Mouse (Mus musculus): ENCODE measurements around the gene Rerg.

Gene Rerg

GRCm38 (mm10) chr6:137126224-137126623 lies 44.1 kb downstream of the Rerg start:
- peak; percentile 30 to 64 for DNase-seq

DNA sequence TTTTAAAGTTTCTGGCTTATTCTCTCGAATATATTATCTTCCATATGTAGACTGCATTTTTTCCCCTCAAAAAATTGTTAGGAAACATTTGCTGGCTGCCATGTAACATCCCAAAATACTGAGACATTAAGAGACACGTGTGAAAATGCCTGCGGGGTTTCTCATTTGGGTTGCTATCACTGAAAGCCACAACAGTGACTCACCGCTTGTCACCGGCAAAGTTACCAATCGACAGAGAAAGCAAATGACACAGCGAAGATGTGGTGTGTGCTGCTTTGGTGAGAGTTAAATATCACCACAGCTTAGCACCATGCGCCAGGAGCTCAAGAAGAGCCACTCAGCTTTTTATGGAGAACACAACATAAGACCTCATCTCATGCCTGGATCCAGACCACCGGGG lies 44.9 kb downstream of the Rerg start:
- no peak for DNase-seq

DNA sequence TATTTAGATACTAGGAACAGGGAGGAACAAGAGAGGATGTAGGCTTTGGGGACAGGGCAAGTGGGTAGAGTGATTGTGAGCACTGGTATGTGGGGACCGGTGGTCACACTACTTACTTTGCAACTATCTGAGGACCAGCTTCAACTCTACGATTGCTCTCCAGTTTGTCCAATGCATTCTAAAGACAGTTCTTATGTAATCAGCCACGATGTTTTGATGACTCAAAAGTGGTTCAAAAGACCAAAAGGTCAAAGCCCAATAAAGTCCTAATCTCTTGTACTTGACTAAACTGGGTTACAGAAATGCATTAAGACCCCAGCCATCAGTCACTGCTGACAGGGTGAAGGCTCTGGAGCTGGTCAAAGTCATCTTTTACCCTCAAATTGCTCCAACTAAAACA lies 45.3 kb downstream of the Rerg start:
- no peak for DNase-seq

- DNase-seq = no peak
These were observed 53.3 kb downstream of the Rerg start for GRCm38 (mm10) chr6:137116849-137117473.

- DNase-seq = no peak
These were observed 55.4 kb downstream of the Rerg start for GRCm38 (mm10) chr6:137114859-137115258.

DNA sequence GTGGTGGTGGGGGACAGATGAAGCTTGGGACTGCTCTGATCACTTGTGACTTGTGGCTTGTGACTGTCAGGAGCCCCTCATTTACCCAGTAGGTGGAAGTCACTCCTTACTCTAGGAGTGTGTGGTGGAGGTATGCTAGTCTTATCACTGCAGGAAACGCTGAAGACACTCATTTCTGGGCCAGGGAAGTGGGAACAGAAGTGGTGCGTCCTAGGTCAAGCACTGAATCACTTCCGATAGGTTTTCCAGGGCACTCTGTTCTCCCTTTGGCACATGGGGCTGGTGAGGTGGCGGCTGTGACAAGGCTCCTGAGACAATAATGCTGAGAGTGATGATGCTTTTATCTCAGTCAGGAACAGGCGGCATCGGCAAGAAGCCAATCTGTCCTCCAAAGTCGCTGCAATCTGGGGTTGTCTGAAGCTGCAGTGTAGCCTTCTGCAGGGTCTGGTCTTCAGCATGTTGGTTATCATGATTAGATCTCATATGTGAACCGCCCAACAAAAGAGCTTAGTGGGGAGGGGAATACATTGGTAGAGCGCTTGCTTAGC lies 59.0 kb downstream of the Rerg start:
- no peak for DNase-seq

- peak in 1 of 2 experiments; percentile 25 for DNase-seq
These were observed 59.5 kb downstream of the Rerg start for GRCm38 (mm10) chr6:137110778-137111174.

DNA sequence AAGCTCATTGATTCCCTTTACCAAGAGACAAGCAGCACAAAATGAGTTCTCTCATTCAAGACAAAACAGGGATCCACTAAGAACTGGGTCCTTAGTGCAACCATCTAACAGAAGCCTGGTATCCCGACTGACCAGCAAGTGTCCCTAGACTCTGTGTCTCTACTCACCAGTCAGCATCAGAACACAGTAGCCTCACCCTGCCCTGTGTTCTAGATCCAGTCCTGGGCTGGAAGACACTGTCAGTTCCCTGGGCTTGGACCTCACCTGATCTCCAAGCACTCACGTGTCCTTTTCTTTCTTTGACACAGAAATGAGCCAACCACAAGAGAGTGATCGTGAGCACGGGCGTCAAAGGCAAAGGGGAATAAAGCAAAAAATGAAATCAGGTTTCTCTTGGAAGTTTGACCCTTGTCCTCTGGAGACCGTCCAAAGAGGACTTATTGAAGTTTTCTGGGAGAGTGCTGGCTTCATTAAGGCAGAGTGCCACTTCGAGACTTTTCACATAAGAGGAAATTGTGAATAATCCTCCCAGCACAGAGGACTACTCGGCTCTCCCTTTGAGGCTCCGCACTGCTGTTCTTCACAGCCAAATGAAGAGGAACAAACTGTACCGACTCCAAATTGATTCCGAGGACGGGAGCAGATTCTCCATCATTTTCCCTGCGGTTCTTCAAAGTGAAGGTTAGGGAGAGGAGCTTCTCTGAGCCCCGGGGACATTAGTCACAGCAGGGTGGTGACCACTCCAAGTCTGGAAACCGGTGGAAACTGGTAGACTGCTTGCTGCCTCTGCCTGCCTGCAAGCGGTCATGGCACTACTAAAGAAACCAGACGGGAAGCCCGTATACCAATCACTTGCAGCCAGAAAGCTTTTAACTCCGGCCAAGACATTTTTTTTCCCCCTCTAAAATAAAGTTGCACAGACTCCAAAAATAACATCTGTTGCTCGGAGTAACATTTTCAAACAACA lies 60.2 kb downstream of the Rerg start:
- peak; percentile 50 to 68 for DNase-seq

GRCm38 (mm10) chr6:137105285-137105684 lies 65.0 kb downstream of the Rerg start:
- no peak for DNase-seq

DNA sequence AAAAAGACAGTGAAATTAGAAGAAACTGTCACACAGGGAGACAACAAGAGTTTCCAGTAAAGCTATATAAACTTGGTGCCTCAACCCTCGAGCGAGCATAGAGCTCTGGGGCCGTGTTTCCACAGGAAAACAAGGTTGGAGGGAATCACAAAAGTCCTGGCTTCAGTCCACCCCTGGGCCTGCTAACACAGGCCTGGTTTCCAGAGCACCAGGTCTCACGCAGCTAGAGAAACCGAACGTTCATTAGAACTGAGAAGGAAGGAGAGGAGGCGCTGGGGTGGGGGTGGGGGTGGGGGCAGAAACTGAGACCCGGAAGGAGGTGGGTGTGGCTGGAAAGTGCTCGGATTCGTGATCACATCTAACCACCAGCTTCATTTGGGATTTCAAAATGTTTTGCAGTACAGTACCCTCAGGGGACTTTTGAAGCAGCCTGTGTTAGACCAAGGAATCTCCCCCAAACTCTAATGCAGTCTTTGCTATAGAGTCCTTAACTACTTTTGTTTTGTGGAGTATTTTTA lies 67.6 kb downstream of the Rerg start:
- peak in 1 of 2 experiments; percentile 5 for DNase-seq

DNA sequence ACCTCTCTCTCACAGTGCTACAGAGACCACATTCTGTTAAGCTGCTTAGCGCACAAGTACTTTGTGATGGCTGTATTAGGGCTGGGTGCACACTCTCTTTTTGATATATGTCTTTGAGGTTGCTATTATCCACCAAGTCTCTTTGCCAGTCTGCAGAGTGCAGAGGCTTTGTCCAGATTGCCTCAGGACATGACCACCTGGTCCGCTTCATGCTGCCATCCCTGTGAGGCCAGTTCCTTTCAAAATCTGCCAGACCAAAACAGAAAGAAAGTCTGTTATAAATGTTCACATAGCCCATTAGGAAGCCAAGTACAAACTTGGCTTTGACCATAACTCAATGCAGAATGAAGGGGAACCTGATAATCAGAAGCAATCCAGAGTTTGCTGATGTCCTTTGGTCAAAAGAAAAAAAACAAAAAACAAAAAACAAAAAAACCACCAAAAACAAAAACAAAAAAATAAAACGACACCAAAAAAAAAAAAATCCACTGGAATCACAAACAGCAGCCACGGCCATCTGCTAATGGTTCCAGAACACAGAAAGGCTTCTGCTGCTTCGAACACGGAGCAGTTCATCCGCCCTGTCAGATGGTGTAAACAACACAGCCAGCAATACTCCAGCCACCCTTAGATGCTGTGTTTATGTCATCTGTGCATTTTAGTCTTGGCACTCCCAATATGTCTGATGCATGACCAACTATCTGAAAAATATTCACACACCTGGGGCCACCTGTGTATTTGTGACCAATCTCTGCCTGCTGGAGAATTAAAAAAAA lies 68.2 kb downstream of the Rerg start:
- peak in 1 of 2 experiments; percentile 3 for DNase-seq

- DNase-seq = peak in 1 of 2 experiments; percentile 4
These were observed 70.0 kb downstream of the Rerg start for GRCm38 (mm10) chr6:137100259-137100658.

DNA sequence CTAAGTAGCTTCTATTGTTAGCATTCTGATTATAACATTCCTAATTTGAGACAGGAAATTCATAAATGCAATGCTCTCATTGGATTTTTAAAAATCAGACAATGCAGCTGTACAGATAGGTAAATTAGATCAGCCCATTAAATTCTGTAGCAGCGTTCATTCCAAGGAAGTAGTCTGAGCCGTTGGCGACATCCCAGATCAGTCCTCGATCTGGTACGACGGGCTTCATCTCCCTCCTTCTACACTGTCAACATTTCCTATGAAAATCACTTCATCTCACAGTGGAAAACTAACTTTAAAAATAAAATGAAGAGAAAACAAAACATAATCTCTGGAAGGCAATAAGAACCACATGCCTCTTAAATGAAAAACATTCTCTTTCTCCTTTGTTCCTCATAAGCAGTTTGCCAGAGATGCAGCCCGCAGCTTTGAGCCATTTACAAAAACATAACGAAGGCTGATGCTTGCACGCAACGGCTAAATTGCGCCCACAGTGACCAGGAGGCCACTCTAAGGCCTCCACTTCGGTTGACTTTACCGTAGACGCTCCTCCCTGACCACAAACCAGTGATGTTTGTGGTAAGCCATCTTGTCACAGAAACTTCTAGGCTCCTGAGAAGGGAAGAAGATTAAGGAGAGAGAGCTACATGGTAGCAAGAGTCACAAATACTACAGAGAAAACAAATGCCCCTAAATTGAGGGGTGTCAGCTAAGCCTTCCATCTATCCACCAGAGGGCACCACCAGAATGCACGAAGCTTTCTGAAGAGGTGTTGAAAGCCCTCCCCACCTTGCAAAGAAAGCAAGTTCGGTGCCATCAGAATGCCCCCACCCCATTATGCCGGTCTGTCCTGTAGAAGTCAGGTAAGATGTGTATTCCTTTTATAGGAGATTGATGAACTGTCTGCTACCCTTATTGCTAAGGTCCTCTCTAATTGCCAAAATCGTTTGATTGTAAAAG lies 71.8 kb downstream of the Rerg start:
- peak in 1 of 2 experiments; percentile 56 for DNase-seq

DNA sequence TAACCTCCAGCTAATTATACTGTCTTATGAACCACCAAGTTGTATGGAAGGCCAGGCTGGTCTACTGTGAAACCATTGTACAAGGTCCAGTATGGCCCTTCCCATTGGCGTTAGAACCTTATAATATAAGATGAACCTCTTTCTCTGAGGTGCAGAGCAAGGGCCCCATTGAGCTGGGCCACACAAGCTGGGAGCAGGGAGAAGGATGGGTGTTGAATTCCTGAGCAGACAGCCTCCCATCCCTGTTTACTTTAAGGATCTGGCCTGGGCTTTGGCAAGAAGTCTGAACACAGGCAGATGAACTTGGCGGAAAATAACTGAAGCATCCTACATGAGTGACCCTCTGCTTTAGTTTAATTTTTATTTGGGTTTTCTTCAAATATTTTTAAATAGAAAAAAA lies 75.8 kb downstream of the Rerg start:
- no peak for DNase-seq

DNA sequence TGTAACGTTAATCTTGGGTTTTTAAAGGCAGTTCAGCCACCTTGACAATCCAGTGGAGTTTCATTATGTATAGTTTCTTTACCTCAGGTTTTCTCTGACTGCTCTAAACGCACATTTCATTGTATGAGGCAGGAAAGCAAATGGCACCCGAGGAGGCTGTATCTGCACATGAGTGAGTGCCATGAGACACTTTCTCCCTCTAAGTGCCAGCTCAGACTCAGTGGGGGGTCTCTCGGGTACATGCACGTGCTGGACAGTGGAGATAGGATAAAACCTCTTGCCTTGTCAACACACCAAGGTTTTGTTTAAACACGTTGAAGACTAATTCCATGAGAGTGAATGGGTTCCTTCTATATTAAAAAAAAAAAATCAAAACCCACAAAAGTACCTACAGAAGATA lies 81.8 kb downstream of the Rerg start:
- no peak for DNase-seq

DNA sequence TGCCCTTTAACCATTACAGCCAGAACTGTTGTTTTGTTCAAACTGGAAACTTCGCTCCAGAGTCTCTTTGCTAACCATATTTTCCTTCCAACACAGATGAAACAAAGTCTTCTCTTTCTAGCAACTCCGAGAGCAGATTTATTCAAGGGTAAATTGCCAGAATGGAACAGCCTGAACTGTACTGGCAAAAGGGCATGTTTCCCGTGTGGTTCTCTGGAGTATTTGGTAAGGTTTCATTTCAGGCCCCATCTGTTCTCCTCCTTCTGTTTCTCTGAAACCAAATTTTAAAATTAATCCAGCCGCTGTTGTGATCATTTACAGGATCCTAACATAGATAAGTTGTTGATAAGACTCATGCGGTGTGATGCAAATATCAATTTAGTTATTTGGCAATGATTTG lies 82.3 kb downstream of the Rerg start:
- no peak for DNase-seq

DNA sequence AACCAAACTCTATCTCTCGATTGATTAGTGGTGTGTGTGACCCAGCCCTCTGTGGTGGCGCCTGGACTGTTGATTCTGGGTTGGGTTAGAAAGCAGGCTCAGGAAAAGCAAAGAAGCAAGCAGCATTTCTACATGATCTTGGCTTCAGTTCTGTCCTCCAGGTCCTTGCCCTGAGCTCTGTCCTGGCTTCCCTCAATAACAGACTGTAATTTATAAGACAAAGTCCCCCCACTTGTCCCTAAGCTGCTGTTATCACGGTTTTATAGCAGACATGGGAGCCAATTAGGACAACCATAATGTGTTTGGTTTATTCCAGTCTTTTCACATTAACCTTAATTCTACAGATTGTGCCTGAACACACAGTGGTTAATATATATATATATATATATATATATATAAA lies 82.8 kb downstream of the Rerg start:
- no peak for DNase-seq

- no peak for DNase-seq
These were observed 90.6 kb downstream of the Rerg start for GRCm38 (mm10) chr6:137079701-137080100.

GRCm38 (mm10) chr6:137076731-137077130 lies 93.6 kb downstream of the Rerg start:
- no peak for DNase-seq

- no peak for DNase-seq
These were observed 94.1 kb downstream of the Rerg start for GRCm38 (mm10) chr6:137076225-137076624.

GRCm38 (mm10) chr6:137072256-137072655 lies 98.0 kb downstream of the Rerg start:
- DNase-seq = no peak

DNA sequence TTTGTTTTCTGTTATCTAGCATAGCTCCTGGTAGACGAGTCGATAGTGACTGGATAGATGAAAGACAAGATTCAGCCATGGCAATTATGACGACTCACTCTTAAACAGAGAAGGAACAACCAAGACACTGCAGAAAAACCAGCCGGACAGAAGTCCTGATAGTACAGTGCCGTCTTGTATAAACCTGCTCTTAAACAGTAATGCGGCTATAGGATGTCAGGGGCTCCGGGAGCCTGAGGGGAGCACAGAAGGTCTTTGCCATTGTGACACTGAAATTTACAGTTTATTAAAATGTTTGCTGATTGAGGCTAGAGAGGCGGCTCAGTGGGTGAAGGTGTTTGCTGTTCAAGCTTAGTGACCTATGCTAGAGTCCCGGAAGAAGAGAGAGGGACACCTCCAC lies 98.8 kb downstream of the Rerg start:
- DNase-seq = no peak

All from lung, postnatal 4 days (tissue).